Mouse (Mus musculus): ENCODE results near the gene Socs2.

- TF ChIP-seq CTCF (IDR thresholded peaks at IDR 0.05; ENCODE audit: extremely low read depth, insufficient read length, insufficient replicate concordance, low read depth, low read length) (no peak), POLR2A (IDR thresholded peaks at IDR 0.05; ENCODE audit: low read depth, low read length) (no peak)
Measured at GRCm38 (mm10) chr10:95342833-95343590, 74.0 kb downstream of the Socs2 start.

All from small intestine, adult 2 months (tissue).